Mouse (Mus musculus) embryonic facial prominence, embryonic 14.5 days (tissue): ENCODE data around the gene BC048403. TPM values are rescaled to one million over a fixed set of nuclear protein-coding genes. Genes with fewer than 3 reads are reported as not detected.

ENCODE experiments used
- ATAC-seq: fragments of 200-750 bp; cut with Nextera tagmentation; 2 replicates; pipeline ENCODE4 v1.8.0; 2017; ENCODE audit warnings: low read depth, moderate number of reproducible peaks, moderate TSS enrichment
- DNase-seq: peaks from one replicate; pipeline ENCODE4 v3.0.0-alpha.2; 2015; ENCODE audit warnings: low spot score
- H3K27ac ChIP-seq: fragments of 300-500 bp; sonication (generic); replicated peaks from 2 replicates; pipeline ENCODE4 v1.5.1; 2014; ENCODE audit warnings: low read depth, mild to moderate bottlenecking, low read length, moderate library complexity
- H3K27me3 ChIP-seq: fragments of 300-500 bp; sonication (generic); replicated peaks from 2 replicates; pipeline ENCODE4 v1.6.1; 2014; ENCODE audit warnings: low read length; ENCODE audit not compliant: control insufficient read depth, insufficient read depth
- H3K36me3 ChIP-seq: fragments of 300-500 bp; sonication (generic); 2 replicates; pipeline ENCODE4 v1.6.1; 2014; ENCODE audit warnings: low read length, mixed read lengths; ENCODE audit not compliant: control insufficient read depth, insufficient read depth
- H3K4me1 ChIP-seq: fragments of 300-500 bp; sonication (generic); 2 replicates; pipeline ENCODE4 v1.6.1; 2014; ENCODE audit warnings: antibody characterized with exemption, low read length; ENCODE audit not compliant: control insufficient read depth, insufficient read depth
- H3K4me2 ChIP-seq: fragments of 300-500 bp; sonication (generic); 2 replicates; pipeline ENCODE4 v1.6.1; 2014; ENCODE audit warnings: low read depth, mild to moderate bottlenecking, low read length, moderate library complexity, mixed read lengths
- H3K4me3 ChIP-seq: fragments of 300-500 bp; sonication (generic); 2 replicates; pipeline ENCODE4 v1.5.1; 2014; ENCODE audit warnings: low read depth, mild to moderate bottlenecking, low read length
- H3K9ac ChIP-seq: fragments of 300-500 bp; sonication (generic); 2 replicates; pipeline ENCODE4 v1.6.1; 2014; ENCODE audit warnings: low read depth, mild to moderate bottlenecking, low read length, moderate library complexity, mixed read lengths
- H3K9me3 ChIP-seq: fragments of 300-500 bp; sonication (generic); 2 replicates; pipeline ENCODE4 v1.6.1; 2016; ENCODE audit warnings: low read length; ENCODE audit not compliant: control insufficient read depth
- WGBS: fragments of 180-500 bp; shearing (Covaris S2); extraction: QIAGEN DNeasy Blood & Tissue Kit; methylation state at CpG from one replicate; pipeline ENCODE4 v1.1.7; 2014; 5-methylcytosine and 5-hydroxymethylcytosine counted together
- polyA plus RNA-seq: library from polyadenylated mRNA; unstranded; fragments of >200 nt; fragmentation: Nextera tagmentation; extraction: Ambion mirVana; gene quantifications from 2 replicates; pipeline ENCODE4 v1.2.1, GENCODE M21; 2014

Gene BC048403
- polyA plus RNA-seq, 1 experiment from 2014 or later: 2.9 TPM

GRCm38 (mm10) chr10:121742336-121742735 lies 2.6 kb downstream of the BC048403 start:
- Histone ChIP-seq H3K27ac (no peak overlapping the region), H3K4me1 (peaks cover 4% of the 10 kb centered on the region), H3K4me3 (no peak overlapping the region), H3K36me3 (peaks cover 19% of the 10 kb centered on the region), H3K4me2 (no peak overlapping the region), H3K27me3 (no peaks in the 10 kb centered on the region), H3K9ac (no peak overlapping the region), H3K9me3 (no peaks in the 10 kb centered on the region)
- ATAC-seq (no peak), DNase-seq (no peak)
- 23% methylated on average over 4 of the region's 4 CpGs for WGBS

- H3K27ac ChIP-seq: no peak overlapping the region
- no peak overlapping the region for H3K4me2 ChIP-seq
- no peak for DNase-seq
- H3K9me3 ChIP-seq: 0 out of 2 replicates have a peak, but pooled peaks cover 6% of the 10 kb centered on the region
- no peak overlapping the region for H3K4me3 ChIP-seq
- no peaks in the 10 kb centered on the region for H3K4me1 ChIP-seq
- no peak overlapping the region for H3K9ac ChIP-seq
- ATAC-seq: no peak
- H3K27me3 ChIP-seq: no peaks in the 10 kb centered on the region
- H3K36me3 ChIP-seq: peaks cover 31% of the 10 kb centered on the region
- WGBS: 95% methylated on average over 12 of the region's 12 CpGs
Observed at GRCm38 (mm10) chr10:121750175-121750574, 10.4 kb downstream of the BC048403 start.

- Histone ChIP-seq H3K4me1 (no peaks in the 10 kb centered on the region), H3K27ac (no peak overlapping the region), H3K9ac (no peak overlapping the region), H3K9me3 (0 out of 2 replicates have a peak, but pooled peaks cover 6% of the 10 kb centered on the region), H3K4me3 (no peak overlapping the region), H3K36me3 (peaks cover 9% of the 10 kb centered on the region; the same call in 1 of the 2 replicates), H3K4me2 (no peak overlapping the region), H3K27me3 (no peaks in the 10 kb centered on the region)
- 81% methylated on average over 5 of the region's 5 CpGs for WGBS
- ATAC-seq (no peak), DNase-seq (no peak)
Observed at GRCm38 (mm10) chr10:121754237-121754636, 14.5 kb downstream of the BC048403 start.

GRCm38 (mm10) chr10:121755822-121756221 lies 16.1 kb downstream of the BC048403 start:
- H3K4me3 ChIP-seq: no peak overlapping the region
- no peaks in the 10 kb centered on the region for H3K4me1 ChIP-seq
- 18% methylated on average over 1 of the region's 1 CpGs for WGBS
- H3K36me3 ChIP-seq: peaks cover 2% of the 10 kb centered on the region; the same call in 1 of the 2 replicates
- 0 out of 2 replicates have a peak, but pooled peaks cover under 1% of the 10 kb centered on the region for H3K9me3 ChIP-seq
- no peak overlapping the region for H3K9ac ChIP-seq
- H3K27me3 ChIP-seq: no peaks in the 10 kb centered on the region
- ATAC-seq (no peak), DNase-seq (no peak)
- H3K4me2 ChIP-seq: no peak overlapping the region
- no peak overlapping the region for H3K27ac ChIP-seq

- 76% methylated on average over 4 of the region's 4 CpGs for WGBS
- no peaks in the 10 kb centered on the region for H3K9me3 ChIP-seq
Observed at GRCm38 (mm10) chr10:121756677-121757076, 16.9 kb downstream of the BC048403 start.

GRCm38 (mm10) chr10:121759095-121759494 lies 19.4 kb downstream of the BC048403 start:
- H3K9ac ChIP-seq: no peak overlapping the region
- H3K27me3 ChIP-seq: no peaks in the 10 kb centered on the region
- DNase-seq (no peak), ATAC-seq (no peak)
- H3K9me3 ChIP-seq: no peaks in the 10 kb centered on the region
- H3K36me3 ChIP-seq: no peaks in the 10 kb centered on the region
- H3K4me2 ChIP-seq: no peak overlapping the region
- 50% methylated on average over 8 of the region's 8 CpGs for WGBS
- H3K4me3 ChIP-seq: no peak overlapping the region
- H3K4me1 ChIP-seq: no peaks in the 10 kb centered on the region
- no peak overlapping the region for H3K27ac ChIP-seq

More at GRCm38 (mm10) chr10:121756677-121757076, 16.9 kb downstream of the BC048403 start:
- DNase-seq: no peak
- H3K36me3 ChIP-seq: no peaks in the 10 kb centered on the region
- no peak overlapping the region for H3K4me2 ChIP-seq
- no peaks in the 10 kb centered on the region for H3K4me1 ChIP-seq
- ATAC-seq: no peak
- no peak overlapping the region for H3K27ac ChIP-seq
- H3K4me3 ChIP-seq: no peak overlapping the region
- no peak overlapping the region for H3K9ac ChIP-seq
- H3K27me3 ChIP-seq: no peaks in the 10 kb centered on the region

- ATAC-seq (no peak), DNase-seq (peak; percentile 58)
- Histone ChIP-seq H3K27ac (no peak overlapping the region), H3K36me3 (no peaks in the 10 kb centered on the region), H3K9me3 (no peaks in the 10 kb centered on the region), H3K4me1 (no peaks in the 10 kb centered on the region), H3K4me3 (no peak overlapping the region), H3K9ac (no peak overlapping the region), H3K27me3 (no peaks in the 10 kb centered on the region), H3K4me2 (no peak overlapping the region)
- WGBS: 65% methylated on average over 9 of the region's 9 CpGs
Observed at GRCm38 (mm10) chr10:121762141-121762540, 22.4 kb downstream of the BC048403 start.

- Histone ChIP-seq H3K27ac (no peak overlapping the region), H3K9ac (no peak overlapping the region), H3K4me1 (no peaks in the 10 kb centered on the region), H3K9me3 (no peaks in the 10 kb centered on the region), H3K36me3 (no peaks in the 10 kb centered on the region), H3K4me2 (no peak overlapping the region), H3K27me3 (no peaks in the 10 kb centered on the region), H3K4me3 (no peak overlapping the region)
- 82% methylated on average over 8 of the region's 13 CpGs for WGBS
- no peak for DNase-seq
- ATAC-seq: no peak
Observed at GRCm38 (mm10) chr10:121763191-121763590, 23.5 kb downstream of the BC048403 start.

- no peaks in the 10 kb centered on the region for H3K36me3 ChIP-seq
- H3K4me1 ChIP-seq: no peaks in the 10 kb centered on the region
- no peaks in the 10 kb centered on the region for H3K9me3 ChIP-seq
- DNase-seq (no peak), ATAC-seq (no peak)
- no peak overlapping the region for H3K9ac ChIP-seq
- no peak overlapping the region for H3K4me2 ChIP-seq
- no peak overlapping the region for H3K4me3 ChIP-seq
- H3K27me3 ChIP-seq: no peaks in the 10 kb centered on the region
- WGBS: 79% methylated on average over 13 of the region's 13 CpGs
- H3K27ac ChIP-seq: no peak overlapping the region
Observed at GRCm38 (mm10) chr10:121764469-121765173, 24.9 kb downstream of the BC048403 start.
